Mouse (Mus musculus) right cerebral cortex, adult 2 months (tissue): ENCODE results near the gene Tacc3.
A peak's percentile ranks its signal among the peaks of the same experiment; 100 is the strongest.

Experiments
- DNase-seq, 2 experiments: peaks; one replicate each; pipeline ENCODE4 v3.0.0; 2021 to 2022; ENCODE audit warnings: low spot score in 2 of 2

Tacc3 gene

GRCm38 (mm10) chr5:33657787-33658663, at the start of gene Tacc3, which contains the start of gene Tmem129:
TSS of gene Tacc3 (plus strand) at chr5:33658128.
TSS of gene Tmem129 (minus strand) at chr5:33658416.
- peak; percentile 97 to 99 for DNase-seq

DNA sequence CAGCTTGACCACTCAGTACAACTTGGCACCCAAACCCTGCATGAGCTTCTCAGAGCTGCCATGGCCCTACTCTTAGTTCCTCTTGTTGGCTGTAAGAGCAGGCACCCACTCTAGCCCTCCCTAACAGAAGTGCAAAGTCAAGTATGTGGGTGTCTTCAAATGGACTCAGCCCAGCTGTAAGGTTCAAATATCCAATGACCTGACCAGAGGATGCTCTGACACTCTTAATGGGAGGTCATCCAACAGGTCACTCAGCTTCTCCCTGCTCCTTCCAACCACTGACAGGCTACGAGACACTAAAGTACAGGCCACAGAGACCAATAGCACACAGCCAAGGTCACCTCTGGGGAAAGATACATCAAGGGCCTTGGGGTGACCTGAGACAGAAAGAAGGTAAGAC, 48.7 kb upstream of the Tacc3 start:
- no peak for DNase-seq

- DNase-seq, result no peak
Observed at GRCm38 (mm10) chr5:33611795-33612194, 46.1 kb upstream of the Tacc3 start.

- no peak for DNase-seq
Observed at GRCm38 (mm10) chr5:33614391-33614790, 43.5 kb upstream of the Tacc3 start.

- DNase-seq, result no peak
Observed at GRCm38 (mm10) chr5:33622671-33623070, 35.3 kb upstream of the Tacc3 start.

- no peak for DNase-seq
Observed at GRCm38 (mm10) chr5:33623766-33624165, 34.2 kb upstream of the Tacc3 start.

DNA sequence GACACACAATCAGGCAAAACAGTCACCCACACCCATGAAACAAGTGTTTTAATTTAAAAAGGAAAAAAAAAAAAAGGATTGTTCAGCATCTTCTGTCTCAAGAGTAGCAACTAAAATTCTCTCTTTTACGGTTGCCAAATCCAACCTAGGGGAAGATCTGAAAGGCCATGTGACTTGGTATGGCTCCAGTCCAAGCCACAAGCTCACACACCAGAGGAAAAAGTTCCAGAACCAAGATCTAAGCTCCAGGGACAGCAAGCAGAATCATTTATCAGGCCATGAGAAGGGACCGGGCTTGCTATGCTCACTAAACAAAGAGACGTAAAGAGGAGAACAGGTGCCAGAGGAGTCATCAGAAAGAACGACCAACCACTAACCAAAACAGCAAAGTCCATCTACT, 30.0 kb upstream of the Tacc3 start:
- no peak for DNase-seq

GRCm38 (mm10) chr5:33628820-33629300, 29.1 kb upstream of the Tacc3 start:
- DNase-seq, result peak; percentile 45 to 59

DNA sequence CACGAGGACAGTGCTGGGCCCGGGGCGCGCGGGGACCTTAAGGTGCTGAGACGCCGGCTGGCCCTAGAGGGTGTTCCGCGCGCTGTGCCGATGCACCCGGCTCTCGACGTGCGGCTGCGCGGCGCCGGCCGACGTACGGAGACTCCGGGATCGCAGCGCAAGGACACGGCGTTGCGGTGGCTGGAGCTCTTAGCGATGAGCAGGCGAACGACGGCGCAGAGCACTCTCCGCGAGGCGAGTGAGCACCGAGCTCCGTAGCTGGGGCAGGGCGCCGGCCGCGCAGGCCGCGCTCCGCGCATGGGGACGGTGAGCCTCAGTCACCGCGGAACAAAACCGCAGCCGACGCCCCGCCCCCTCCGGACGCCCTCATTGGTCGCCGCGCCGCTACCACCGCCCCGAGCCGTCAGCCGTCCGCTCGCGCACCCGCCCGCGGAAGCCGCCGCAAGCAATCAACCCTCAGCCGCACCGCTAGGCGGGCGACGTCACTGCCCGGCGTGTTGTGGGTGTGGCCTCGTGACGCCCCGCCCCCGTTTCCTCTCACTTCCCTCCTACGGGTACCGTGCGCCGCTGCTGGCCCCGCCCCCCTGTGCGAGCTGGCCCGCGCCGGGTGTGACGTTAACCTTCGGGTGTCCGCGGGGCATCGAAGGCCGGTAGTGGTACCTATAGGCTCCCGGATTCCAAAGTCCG, 28.5 kb upstream of the Tacc3 start, which contains the start of the genes Fam53a and Gm9903:
Gene Fam53a (minus strand): TSS at position 335 of the 687 bp plus-strand sequence.
Gene Gm9903 (plus strand): TSS at position 625 of the 687 bp plus-strand sequence.
- peak; percentile 99 to 100 for DNase-seq

- DNase-seq, result no peak
Observed at GRCm38 (mm10) chr5:33630061-33630460, 27.9 kb upstream of the Tacc3 start.

DNA sequence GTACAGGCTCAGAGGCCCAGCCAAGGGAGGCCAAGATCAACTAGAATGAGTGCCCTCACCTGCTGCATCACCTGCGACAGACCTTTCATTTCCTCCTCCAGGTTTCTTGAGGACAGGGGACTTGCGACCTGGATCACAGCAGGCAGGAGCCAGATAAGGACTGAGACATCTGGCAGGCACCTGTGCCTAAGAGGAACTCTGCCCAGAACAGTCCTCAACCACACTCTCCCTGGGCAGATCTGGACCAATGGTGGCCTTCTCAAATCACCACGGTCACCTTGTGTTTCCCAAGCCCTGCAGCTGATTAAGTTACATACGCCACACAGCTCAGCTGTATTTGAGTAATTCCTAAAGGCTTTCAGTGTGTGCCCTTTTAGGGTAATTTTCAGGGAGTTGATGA, 27.3 kb upstream of the Tacc3 start:
- DNase-seq, result no peak

GRCm38 (mm10) chr5:33632526-33632925, 25.4 kb upstream of the Tacc3 start:
- no peak for DNase-seq

DNA sequence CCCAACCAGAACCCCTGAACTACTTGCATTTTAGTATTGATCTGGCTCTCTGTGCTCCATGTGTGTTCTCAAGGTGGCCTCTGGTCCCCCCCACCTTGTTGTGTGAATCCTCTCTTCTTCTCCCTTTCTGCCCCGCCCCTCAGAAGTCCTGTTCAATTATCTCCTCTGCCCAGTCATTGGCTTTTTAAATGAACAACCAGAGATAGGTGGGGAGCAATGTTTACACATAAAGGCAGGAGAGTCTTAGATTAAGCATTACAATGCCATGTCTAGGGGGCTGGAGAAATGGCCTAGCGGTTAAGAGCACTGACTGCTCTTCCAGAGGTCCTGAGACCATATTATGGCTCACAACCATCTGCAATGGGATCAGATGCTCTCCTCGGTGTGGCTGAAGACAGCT, 22.6 kb upstream of the Tacc3 start:
- DNase-seq, result no peak

DNA sequence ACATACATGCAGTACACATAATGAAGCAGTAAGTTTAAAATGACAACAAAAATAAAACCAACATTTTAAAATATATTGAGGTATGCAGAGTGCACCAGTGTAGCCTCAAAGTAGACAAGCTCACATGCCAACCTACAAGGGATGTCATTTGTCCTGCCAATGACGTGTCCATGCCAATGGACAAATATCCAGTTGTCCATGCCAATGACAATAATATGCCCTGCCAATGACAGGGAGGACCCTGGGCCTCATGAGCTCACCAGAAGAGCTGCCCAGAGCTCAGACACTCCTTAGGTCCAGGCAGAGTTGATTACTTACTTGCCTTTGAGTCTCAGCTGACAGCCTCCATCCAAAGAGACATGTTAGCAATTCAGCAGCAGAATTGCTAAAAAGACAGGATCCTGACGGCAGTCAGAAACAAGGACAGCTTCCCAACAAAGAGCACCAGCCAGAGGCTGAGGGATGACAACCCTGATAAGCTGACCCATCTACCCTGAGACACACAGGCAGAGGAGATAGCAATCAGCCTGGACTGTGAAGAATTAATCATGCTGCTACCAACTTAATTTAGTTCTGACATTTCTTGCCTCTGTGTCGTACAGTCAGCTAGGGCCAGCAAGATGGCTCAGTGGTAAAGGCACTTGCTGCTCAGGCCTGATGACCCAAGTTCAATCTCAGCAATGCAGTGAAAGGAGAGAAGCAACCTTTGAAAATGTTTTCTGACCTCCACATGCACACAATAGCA, 20.1 kb upstream of the Tacc3 start:
- DNase-seq, result no peak

GRCm38 (mm10) chr5:33638826-33639225, 19.1 kb upstream of the Tacc3 start:
- no peak for DNase-seq

DNA sequence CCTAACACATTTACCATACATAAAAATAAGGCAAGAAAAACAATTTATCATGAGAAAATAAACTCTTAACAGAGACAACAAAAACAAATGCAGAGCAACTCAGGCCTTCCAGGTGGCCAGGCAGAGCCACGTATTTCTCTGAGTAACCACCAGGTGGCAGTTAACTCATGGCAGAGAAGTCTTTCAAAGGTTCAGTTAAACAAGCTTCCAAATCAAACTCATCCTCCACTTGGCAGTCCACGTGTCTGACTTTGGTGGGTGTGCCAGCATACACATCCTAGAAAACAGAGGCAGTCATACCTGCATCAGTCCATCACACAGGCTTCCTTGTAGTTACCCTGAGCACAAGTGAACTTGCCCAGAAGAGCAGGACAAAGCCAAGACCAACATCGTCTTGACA, 17.3 kb upstream of the Tacc3 start:
- DNase-seq, result peak; percentile 65 to 69

DNA sequence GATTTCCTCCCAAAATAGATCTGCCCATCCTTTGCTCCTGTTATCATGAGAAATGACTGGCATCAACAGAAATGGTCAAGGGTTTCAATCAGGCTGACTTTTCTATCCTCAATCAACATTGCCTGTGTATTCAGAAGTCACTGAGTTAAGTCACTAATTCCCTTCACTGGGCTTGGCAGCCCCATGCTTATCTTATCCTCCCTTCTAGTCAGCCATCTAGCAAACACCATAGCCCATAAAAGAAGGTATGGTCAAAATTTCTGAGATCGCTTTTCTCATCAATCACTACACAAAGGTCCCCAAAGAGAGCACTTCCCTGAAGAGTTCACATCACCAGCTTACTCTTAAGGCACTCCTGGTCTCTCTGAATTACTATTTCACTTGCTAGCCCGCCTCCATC, 6.9 kb upstream of the Tacc3 start:
- no peak for DNase-seq

DNA sequence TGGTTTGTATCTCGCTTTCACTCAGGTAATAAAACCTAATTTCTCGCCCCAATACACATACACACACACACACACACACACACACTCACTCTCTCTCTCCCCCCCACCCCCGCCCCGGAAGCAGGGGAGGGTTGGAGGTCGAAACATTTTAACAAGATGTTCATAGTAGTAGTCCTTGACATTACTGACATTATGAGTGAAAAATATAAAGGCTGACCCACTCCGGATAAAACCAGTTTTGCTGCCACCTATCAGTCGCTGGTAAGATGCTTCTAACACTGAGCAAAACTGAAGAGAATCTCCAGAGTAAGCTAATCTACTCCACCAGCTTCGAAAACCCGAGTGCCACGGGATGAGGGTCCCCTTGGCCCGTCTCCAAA, 6.4 kb upstream of the Tacc3 start:
- DNase-seq, result no peak

DNA sequence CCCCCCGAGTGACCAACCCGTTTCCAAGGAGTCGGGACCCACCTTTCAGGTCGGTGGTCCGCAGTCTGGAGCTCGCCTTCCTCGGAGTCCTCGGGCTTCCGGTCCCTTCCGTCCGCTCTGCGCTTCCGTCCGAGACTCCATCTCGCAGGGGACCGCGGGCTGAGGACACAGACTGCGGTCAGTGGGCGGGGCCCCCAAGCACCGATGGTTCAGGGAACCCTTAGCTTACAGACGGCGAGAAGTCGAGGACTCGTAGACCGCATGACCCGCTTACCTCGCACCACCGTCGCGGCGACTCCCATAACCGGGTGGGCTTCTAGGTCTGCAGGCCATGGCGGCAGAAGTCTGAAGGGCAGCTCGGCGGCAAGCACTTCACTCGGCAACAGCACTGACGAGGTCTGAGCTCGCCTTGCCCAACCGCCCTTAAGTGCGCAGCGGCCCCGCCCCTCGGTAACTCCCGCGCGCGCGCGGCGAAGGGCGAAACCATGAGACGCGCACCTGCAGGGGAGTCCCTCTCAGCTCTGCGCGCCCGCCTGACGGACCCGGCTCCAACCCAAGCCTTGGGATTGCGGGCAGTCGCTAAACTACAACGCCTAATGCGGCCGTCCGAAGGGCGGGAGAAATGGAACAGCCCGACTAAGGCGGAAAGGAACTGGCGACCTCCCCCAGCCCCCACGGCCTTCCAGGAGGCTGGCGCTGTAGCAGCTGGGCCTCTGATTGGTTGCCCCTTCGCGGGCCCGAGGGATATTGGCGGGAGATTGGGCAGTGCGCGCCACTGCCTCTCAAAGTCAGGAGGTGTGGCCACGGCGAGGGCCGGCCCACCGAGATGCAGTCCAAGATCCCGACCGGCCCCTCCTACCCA, 5.8 kb upstream of the Tacc3 start, which contains the start of gene Slbp:
Gene Slbp (minus strand): TSS at position 654 of the 862 bp plus-strand sequence.
- DNase-seq, result peak; percentile 95 to 96

- DNase-seq, result no peak
Observed at GRCm38 (mm10) chr5:33652783-33653173, 5.2 kb upstream of the Tacc3 start.

DNA sequence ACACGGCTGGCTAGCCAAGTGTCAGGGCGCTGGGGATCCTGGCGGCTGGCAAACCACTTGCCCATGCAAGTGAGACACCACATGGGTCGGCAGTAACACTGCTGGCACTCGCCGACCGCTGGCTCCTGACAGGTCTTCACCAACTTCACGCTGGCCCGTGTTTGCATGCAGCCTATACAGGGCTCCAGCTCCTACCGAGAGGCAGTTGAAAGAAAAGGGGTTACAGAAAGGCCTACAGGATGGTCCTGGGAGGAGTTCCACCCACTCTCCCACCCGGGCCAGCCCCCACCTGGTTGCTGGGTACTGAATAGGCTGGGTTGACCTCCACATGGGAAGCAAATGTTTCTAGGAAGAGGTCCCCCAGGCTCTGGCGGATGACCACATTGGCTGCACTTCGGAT, 3.5 kb upstream of the Tacc3 start:
- DNase-seq, result no peak
